Mouse (Mus musculus) heart, embryonic 15.5 days (tissue): ENCODE measurements around the gene Tepp. TPM values are rescaled to one million over a fixed set of nuclear protein-coding genes. Genes with fewer than 3 reads are reported as not detected.
A peak's percentile ranks its signal among the peaks of the same experiment; 100 is the strongest.

Experiments
- ATAC-seq: fragments of 200-750 bp; cut with Nextera tagmentation; replicated peaks from 2 replicates; pipeline ENCODE4 v1.8.0; 2017; ENCODE audit warnings: low read depth, moderate TSS enrichment; ENCODE audit not compliant: insufficient number of reproducible peaks, insufficient read depth, low FRiP score
- H3K27ac ChIP-seq: fragments of 300-500 bp; sonication (generic); 2 replicates; pipeline ENCODE4 v1.5.1; 2015; ENCODE audit warnings: mild to moderate bottlenecking, inconsistent platforms
- H3K27me3 ChIP-seq: fragments of 300-500 bp; sonication (generic); 2 replicates; pipeline ENCODE4 v1.6.1; 2015; ENCODE audit warnings: inconsistent platforms
- H3K36me3 ChIP-seq: fragments of 300-500 bp; sonication (generic); 2 replicates; pipeline ENCODE4 v1.6.1; 2015; ENCODE audit warnings: mild to moderate bottlenecking, inconsistent platforms
- H3K4me1 ChIP-seq: fragments of 300-500 bp; sonication (generic); replicated peaks from 2 replicates; pipeline ENCODE4 v1.6.1; 2015; ENCODE audit warnings: inconsistent platforms
- H3K4me2 ChIP-seq: fragments of 300-500 bp; sonication (generic); 2 replicates; pipeline ENCODE4 v1.6.1; 2015; ENCODE audit warnings: inconsistent platforms, mild to moderate bottlenecking, moderate library complexity
- H3K4me3 ChIP-seq: fragments of 300-500 bp; sonication (generic); 2 replicates; pipeline ENCODE4 v1.5.1; 2015; ENCODE audit warnings: mild to moderate bottlenecking, inconsistent platforms
- H3K9ac ChIP-seq: fragments of 300-500 bp; sonication (generic); 2 replicates; pipeline ENCODE4 v1.6.1; 2015; ENCODE audit warnings: mild to moderate bottlenecking, inconsistent platforms
- H3K9me3 ChIP-seq: fragments of 300-500 bp; sonication (generic); replicated peaks from 2 replicates; pipeline ENCODE4 v1.6.1; 2016; ENCODE audit warnings: inconsistent platforms
- WGBS: fragments of 180-500 bp; shearing (Covaris S2); methylation state at CpG from one replicate; pipeline ENCODE4 v1.1.7; 2015; ENCODE audit warnings: mixed read lengths; 5-methylcytosine and 5-hydroxymethylcytosine counted together
- polyA plus RNA-seq: library from polyadenylated mRNA; unstranded; fragments of >200 nt; fragmentation: Nextera tagmentation; extraction: Ambion mirVana; gene quantifications from 2 replicates; pipeline ENCODE4 v1.2.1, GENCODE M21; 2015

Tepp gene
- polyA plus RNA-seq, 1 experiment from 2014 or later: 0.29 TPM

DNA sequence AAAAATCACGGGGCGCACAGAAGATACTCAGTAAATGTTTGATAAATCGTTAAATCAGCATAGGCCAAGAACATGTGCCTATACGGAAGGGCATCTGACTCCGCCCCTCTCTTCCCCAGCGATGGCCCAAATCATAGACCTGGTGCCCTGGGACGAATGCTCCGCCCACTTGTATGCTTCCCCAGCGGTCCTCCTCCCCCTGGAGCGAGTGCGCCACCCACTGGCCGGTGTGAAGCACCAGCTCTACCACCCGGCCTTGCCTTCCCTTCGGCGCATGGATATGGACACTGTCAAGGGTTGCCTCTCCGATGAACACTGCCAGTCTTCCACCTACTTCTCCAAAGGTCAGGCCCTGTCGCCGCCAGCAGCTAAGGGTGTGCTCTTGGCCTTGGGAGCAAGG, 2.5 kb downstream of the Tepp start:
- Histone ChIP-seq H3K36me3 (no peaks in the 10 kb centered on the region), H3K4me3 (no peak overlapping the region), H3K9ac (no peak overlapping the region), H3K4me2 (no peak overlapping the region), H3K27me3 (no peaks in the 10 kb centered on the region), H3K27ac (no peak overlapping the region), H3K9me3 (no peaks in the 10 kb centered on the region), H3K4me1 (peaks cover 5% of the 10 kb centered on the region)
- ATAC-seq: no peak
- WGBS: 65% methylated on average over 18 of the region's 18 CpGs

GRCm38 (mm10) chr8:95313857-95314256, 3.5 kb downstream of the Tepp start:
- no peaks in the 10 kb centered on the region for H3K9me3 ChIP-seq
- H3K27me3 ChIP-seq: no peaks in the 10 kb centered on the region; the same call in 1 of the 2 replicates
- H3K4me1 ChIP-seq: peaks cover 5% of the 10 kb centered on the region
- no peaks in the 10 kb centered on the region for H3K36me3 ChIP-seq
- H3K4me3 ChIP-seq: no peak overlapping the region
- H3K9ac ChIP-seq: no peak overlapping the region
- no peak for ATAC-seq
- H3K27ac ChIP-seq: no peak overlapping the region
- WGBS: 81% methylated on average over 6 of the region's 6 CpGs
- no peak overlapping the region for H3K4me2 ChIP-seq

- Histone ChIP-seq H3K4me3 (no peak overlapping the region), H3K4me2 (no peak overlapping the region), H3K4me1 (no peaks in the 10 kb centered on the region; the same call in 1 of the 2 replicates), H3K9me3 (no peaks in the 10 kb centered on the region), H3K36me3 (no peaks in the 10 kb centered on the region), H3K27me3 (peaks cover 5% of the 10 kb centered on the region), H3K9ac (no peak overlapping the region), H3K27ac (no peak overlapping the region)
- no peak for ATAC-seq
- 59% methylated on average over 2 of the region's 2 CpGs for WGBS
Observed at GRCm38 (mm10) chr8:95314707-95315106, 4.3 kb downstream of the Tepp start.

GRCm38 (mm10) chr8:95315350-95315749, 5.0 kb downstream of the Tepp start:
- peaks cover 6% of the 10 kb centered on the region for H3K4me1 ChIP-seq
- no peak for ATAC-seq
- H3K9ac ChIP-seq: no peak overlapping the region
- no peaks in the 10 kb centered on the region for H3K36me3 ChIP-seq
- H3K9me3 ChIP-seq: no peaks in the 10 kb centered on the region
- peaks cover 9% of the 10 kb centered on the region for H3K27me3 ChIP-seq
- H3K27ac ChIP-seq: no peak overlapping the region
- H3K4me3 ChIP-seq: no peak overlapping the region
- 94% methylated on average over 1 of the region's 1 CpGs for WGBS
- no peak overlapping the region for H3K4me2 ChIP-seq

DNA sequence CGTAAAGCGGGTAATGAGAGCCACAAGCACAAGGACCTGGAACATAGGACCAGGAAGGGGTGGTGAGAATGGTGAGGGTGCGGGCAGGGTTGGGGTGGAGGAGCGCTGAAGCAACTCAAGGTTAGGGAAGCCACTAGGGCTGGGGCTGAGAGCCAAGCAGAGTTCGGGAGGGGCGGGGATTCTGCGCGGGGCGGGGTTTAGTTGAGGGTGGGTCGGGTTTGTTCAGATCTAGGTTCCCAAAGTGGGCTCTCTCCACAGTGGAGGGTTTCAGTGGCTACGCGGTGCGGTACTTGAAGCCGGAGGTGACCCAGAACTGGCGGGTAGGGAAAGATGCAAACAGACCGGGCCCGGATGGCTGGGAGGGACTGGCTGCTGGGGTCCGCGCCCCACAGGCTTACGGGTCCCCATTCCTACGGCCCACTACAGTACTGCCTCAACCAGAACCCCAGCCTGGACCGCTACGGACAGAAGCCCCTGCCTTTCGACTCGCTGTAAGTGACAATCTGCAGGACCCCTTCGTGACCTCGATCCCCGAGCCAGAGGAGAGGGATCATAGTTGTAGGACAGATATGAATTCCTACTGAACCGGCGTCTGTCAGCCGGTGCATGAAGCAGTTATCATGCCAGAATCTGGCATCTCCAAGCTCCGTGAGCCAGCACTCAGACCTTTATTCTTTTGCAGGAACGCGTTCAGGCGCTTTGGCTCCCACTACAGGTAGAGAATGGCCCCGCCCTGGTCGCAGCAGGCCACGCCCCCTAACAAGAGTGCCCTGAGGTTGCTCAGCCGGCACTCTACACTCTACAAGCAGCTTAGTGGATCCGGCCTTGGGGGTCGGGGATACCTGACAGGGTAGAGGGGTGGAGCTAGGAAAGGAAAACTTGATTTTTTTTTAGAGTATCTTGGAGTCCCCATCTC, 10.1 kb downstream of the Tepp start:
- Histone ChIP-seq H3K36me3 (peaks cover 5% of the 10 kb centered on the region; the same call in 1 of the 2 replicates), H3K4me3 (peak overlapping the region; percentile 55), H3K27me3 (peaks cover 9% of the 10 kb centered on the region), H3K27ac (no peak overlapping the region; the same call in 1 of the 2 replicates), H3K4me2 (peak overlapping the region; percentile 96), H3K4me1 (peaks cover 31% of the 10 kb centered on the region), H3K9me3 (no peaks in the 10 kb centered on the region), H3K9ac (peak overlapping the region; percentile 54)
- ATAC-seq: peak; percentile 60
- WGBS: 3% methylated on average over 41 of the region's 41 CpGs

GRCm38 (mm10) chr8:95323201-95323600, 12.8 kb downstream of the Tepp start:
- no peak overlapping the region for H3K4me3 ChIP-seq
- peaks cover 9% of the 10 kb centered on the region for H3K27me3 ChIP-seq
- WGBS: 63% methylated on average over 3 of the region's 3 CpGs
- no peak overlapping the region for H3K4me2 ChIP-seq
- peaks cover 42% of the 10 kb centered on the region for H3K4me1 ChIP-seq
- H3K27ac ChIP-seq: no peak overlapping the region
- peaks cover 32% of the 10 kb centered on the region for H3K36me3 ChIP-seq
- ATAC-seq: no peak
- no peaks in the 10 kb centered on the region for H3K9me3 ChIP-seq
- no peak overlapping the region for H3K9ac ChIP-seq

GRCm38 (mm10) chr8:95324646-95325045, 14.3 kb downstream of the Tepp start:
- H3K4me2 ChIP-seq: no peak overlapping the region
- H3K4me3 ChIP-seq: no peak overlapping the region
- no peak overlapping the region for H3K27ac ChIP-seq
- WGBS: 47% methylated on average over 5 of the region's 5 CpGs
- H3K36me3 ChIP-seq: peaks cover 45% of the 10 kb centered on the region
- no peak overlapping the region for H3K9ac ChIP-seq
- ATAC-seq: no peak
- peaks cover 43% of the 10 kb centered on the region for H3K4me1 ChIP-seq
- H3K27me3 ChIP-seq: peaks cover 5% of the 10 kb centered on the region
- no peaks in the 10 kb centered on the region for H3K9me3 ChIP-seq

- H3K36me3 ChIP-seq: peaks cover 45% of the 10 kb centered on the region
- H3K9ac ChIP-seq: no peak overlapping the region
- no peak for ATAC-seq
- H3K27ac ChIP-seq: no peak overlapping the region
- H3K4me2 ChIP-seq: no peak overlapping the region
- no peaks in the 10 kb centered on the region for H3K27me3 ChIP-seq
- WGBS: 76% methylated on average over 5 of the region's 5 CpGs
- peaks cover 42% of the 10 kb centered on the region for H3K4me1 ChIP-seq
- H3K9me3 ChIP-seq: no peaks in the 10 kb centered on the region
- H3K4me3 ChIP-seq: no peak overlapping the region
Observed at GRCm38 (mm10) chr8:95326822-95327221, 16.5 kb downstream of the Tepp start.

DNA sequence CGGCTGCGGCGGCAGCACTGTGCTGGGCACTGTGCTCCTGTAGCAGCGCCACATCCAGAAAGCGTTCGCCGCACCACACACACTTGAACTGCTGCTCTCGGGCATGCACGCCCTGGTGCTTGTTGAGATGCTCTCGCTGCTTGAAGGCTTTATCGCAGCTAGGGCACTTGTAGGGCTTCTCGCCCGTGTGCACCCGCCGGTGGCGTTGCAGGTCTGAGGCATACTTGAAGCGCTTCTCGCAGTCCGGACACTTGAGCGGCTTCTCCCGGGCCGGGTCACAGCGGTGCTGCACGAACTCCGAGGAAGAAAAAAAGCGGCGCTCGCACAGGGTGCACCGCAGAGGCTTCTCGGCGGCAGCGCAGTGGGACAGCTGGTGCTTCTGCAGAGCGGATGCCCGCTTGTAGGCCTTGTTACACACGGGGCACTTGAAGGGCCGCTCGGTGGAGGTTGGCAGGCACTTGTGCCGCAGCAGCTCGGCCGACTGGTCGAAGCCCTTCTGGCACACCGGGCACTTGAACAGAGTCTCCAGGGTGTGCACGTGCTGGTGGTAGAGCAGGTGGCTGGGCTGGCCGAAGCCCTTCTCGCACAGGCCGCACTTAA, 17.6 kb downstream of the Tepp start:
- H3K4me1 ChIP-seq: peaks cover 44% of the 10 kb centered on the region

DNA sequence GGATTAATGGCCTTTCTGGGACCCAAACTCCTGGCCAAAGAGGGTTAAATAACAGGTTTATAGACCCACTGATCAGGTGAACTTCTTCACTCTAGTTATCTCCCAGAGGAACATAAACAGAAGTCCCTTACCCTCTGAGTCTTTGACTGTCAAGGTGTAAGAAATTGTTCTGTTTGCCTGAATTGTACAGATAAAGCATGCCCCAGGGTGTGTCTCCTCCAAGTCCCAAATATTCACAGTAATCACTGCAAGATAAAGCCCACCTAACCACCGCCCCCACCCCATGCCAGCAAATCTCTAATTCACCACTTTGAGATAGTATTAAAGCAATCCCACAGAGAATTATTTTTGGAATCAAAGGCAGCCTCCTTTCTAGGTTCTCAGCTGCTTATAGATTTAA, 20.0 kb downstream of the Tepp start:
- Histone ChIP-seq H3K27ac (peak overlapping the region; percentile 99), H3K4me1 (peaks cover 35% of the 10 kb centered on the region), H3K9me3 (no peaks in the 10 kb centered on the region), H3K36me3 (peaks cover 56% of the 10 kb centered on the region), H3K27me3 (no peaks in the 10 kb centered on the region), H3K4me2 (peak overlapping the region; percentile 69), H3K9ac (peak overlapping the region; percentile 86), H3K4me3 (peak overlapping the region; percentile 84)
- 11% methylated on average over 1 of the region's 1 CpGs for WGBS
- ATAC-seq: no peak

More for the DNA sequence above, 17.6 kb downstream of the Tepp start:
- no peaks in the 10 kb centered on the region for H3K9me3 ChIP-seq
- no peak overlapping the region for H3K4me3 ChIP-seq
- H3K27me3 ChIP-seq: no peaks in the 10 kb centered on the region
- no peak for ATAC-seq
- WGBS: 85% methylated on average over 46 of the region's 46 CpGs
- H3K9ac ChIP-seq: no peak overlapping the region
- peaks cover 45% of the 10 kb centered on the region for H3K36me3 ChIP-seq
- no peak overlapping the region for H3K4me2 ChIP-seq
- H3K27ac ChIP-seq: no peak overlapping the region

DNA sequence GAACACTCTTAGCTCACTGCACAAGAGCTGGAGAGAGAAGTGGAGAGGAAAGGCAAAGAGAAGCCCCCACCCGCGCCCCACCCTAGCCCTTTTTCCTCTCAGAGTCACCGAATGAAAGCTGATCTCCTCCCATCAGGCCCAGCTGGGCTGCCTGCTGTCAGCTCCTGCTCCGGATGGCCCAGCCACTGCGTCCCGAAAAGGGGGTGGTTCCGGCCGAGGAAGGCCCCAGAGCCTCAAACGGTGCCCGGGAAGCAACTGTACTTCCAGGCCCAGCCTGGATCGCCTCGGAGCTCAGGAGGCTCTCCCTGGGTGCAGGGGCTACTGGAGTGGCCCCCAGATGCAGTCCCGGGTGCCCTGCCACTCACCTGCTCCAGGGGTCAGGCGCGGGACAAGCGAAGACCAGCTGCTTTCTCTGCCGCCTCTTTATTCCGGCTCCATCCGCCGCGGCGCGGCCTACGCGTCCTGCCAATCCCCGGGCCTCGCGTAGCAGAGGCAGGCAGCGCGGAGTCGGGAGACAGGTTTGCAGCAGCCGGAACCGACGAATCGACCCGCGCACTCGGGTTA, 20.9 kb downstream of the Tepp start:
- H3K36me3 ChIP-seq: peaks cover 48% of the 10 kb centered on the region
- peak overlapping the region; percentile 69 for H3K4me2 ChIP-seq
- ATAC-seq: peak; percentile 17
- no peaks in the 10 kb centered on the region for H3K9me3 ChIP-seq
- no peaks in the 10 kb centered on the region for H3K27me3 ChIP-seq
- peaks cover 33% of the 10 kb centered on the region for H3K4me1 ChIP-seq
- H3K9ac ChIP-seq: peak overlapping the region; percentile 86
- peak overlapping the region; percentile 84 for H3K4me3 ChIP-seq
- H3K27ac ChIP-seq: peak overlapping the region; percentile 99
- WGBS: 0% methylated on average over 38 of the region's 38 CpGs
